Mouse (Mus musculus) spleen, adult 2 months (tissue): ENCODE measurements at regions not wholly inside any gene's neighbourhood (a gene's known extent, or its start where the extent isn't known, plus 50 kb on each side); places are given as distances from the start of the nearest gene placed in this dataset.

Experiments
- DNase-seq, 2 experiments: peaks; one replicate each; pipeline versions ENCODE4 v3.0.0 to v3.0.0-alpha.2; 2012 to 2021; ENCODE audit warnings: low spot score in 2 of 2, low read depth in 1 of 2
- H3K27ac ChIP-seq: fragments of 200-500 bp; 2 replicates; pipeline ENCODE4 v1.5.1; 2012; ENCODE audit warnings: low read length, inconsistent platforms; ENCODE audit not compliant: insufficient read depth
- H3K27me3 ChIP-seq: fragments of 200-500 bp; 2 replicates; pipeline ENCODE4 v1.6.1; 2012; ENCODE audit warnings: mild to moderate bottlenecking, moderate library complexity, low read length, inconsistent platforms; ENCODE audit not compliant: control insufficient read depth, insufficient read depth
- H3K36me3 ChIP-seq: fragments of 200-500 bp; 2 replicates; pipeline ENCODE4 v1.6.1; 2012; ENCODE audit warnings: mild to moderate bottlenecking, low read length, inconsistent platforms; ENCODE audit not compliant: control insufficient read depth, insufficient read depth
- H3K4me1 ChIP-seq: fragments of 200-500 bp; 2 replicates; pipeline ENCODE4 v1.6.1; 2011; ENCODE audit warnings: inconsistent platforms; ENCODE audit not compliant: control insufficient read depth, insufficient read depth, insufficient read length
- H3K4me3 ChIP-seq: fragments of 200-500 bp; 2 replicates; pipeline ENCODE4 v1.5.1; 2011; ENCODE audit warnings: mild to moderate bottlenecking, inconsistent platforms; ENCODE audit not compliant: insufficient read depth, insufficient read length; ENCODE audit errors: extremely low read depth
- CTCF ChIP-seq: fragments of 200-500 bp; IDR thresholded peaks from 2 replicates; pipeline ENCODE4 v1.5.1; 2011; ENCODE audit warnings: mild to moderate bottlenecking, inconsistent platforms; ENCODE audit not compliant: insufficient read depth, insufficient read length, insufficient replicate concordance; ENCODE audit errors: extremely low read depth
- POLR2A ChIP-seq: fragments of 200-500 bp; IDR thresholded peaks from 2 replicates; pipeline ENCODE4 v1.6.1; 2011; ENCODE audit warnings: low read depth, low read length, inconsistent platforms
- WGBS: fragments of 180-500 bp; shearing (Covaris S2); methylation state at CpG from one replicate; pipeline ENCODE4 v1.1.7; 2018; 5-methylcytosine and 5-hydroxymethylcytosine counted together

- 95% methylated on average over 12 of the region's 12 CpGs for WGBS
- H3K27ac ChIP-seq = no peak overlapping the region
- H3K4me3 ChIP-seq = no peak overlapping the region
- DNase-seq = no peak
- no peaks in the 10 kb centered on the region for H3K4me1 ChIP-seq
- H3K36me3 ChIP-seq = no peaks in the 10 kb centered on the region
- TF ChIP-seq CTCF (no peak), POLR2A (no peak)
- H3K27me3 ChIP-seq = no peaks in the 10 kb centered on the region
Measured at GRCm38 (mm10) chr8:8762354-8762753, 72.0 kb upstream of the Arglu1 start.

- no peaks in the 10 kb centered on the region for H3K4me1 ChIP-seq
- TF ChIP-seq POLR2A (no peak), CTCF (no peak)
- no peak overlapping the region for H3K4me3 ChIP-seq
- DNase-seq = no peak
- no peaks in the 10 kb centered on the region for H3K36me3 ChIP-seq
- no peaks in the 10 kb centered on the region for H3K27me3 ChIP-seq
- 88% methylated on average over 8 of the region's 8 CpGs for WGBS
- no peak overlapping the region for H3K27ac ChIP-seq
Measured at GRCm38 (mm10) chr8:8758283-8758682, 68.0 kb upstream of the Arglu1 start.

DNA sequence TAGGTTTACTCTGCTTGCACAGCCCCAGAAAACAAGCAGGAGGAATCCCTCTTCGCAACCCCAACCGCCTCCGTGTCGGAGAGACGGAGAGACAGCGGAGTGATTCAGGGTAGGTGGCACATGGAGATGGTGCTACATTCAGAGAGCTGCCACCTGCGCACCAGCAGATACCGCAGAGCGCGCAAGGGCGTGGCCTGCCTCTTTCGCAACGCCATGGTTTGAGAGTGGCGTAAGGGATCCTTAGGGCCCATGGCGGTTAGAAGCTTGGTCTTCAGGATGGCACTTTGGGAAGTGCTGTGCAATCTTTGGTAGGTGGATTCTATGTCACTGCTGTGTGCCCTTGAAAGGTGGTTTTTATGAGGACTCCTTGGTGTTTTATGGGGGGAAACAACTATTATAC is 60.9 kb upstream of the Arglu1 start:
- DNase-seq = no peak
- Histone ChIP-seq H3K4me1 (no peaks in the 10 kb centered on the region), H3K27me3 (no peaks in the 10 kb centered on the region), H3K27ac (no peak overlapping the region), H3K36me3 (no peaks in the 10 kb centered on the region), H3K4me3 (no peak overlapping the region)
- WGBS = 95% methylated on average over 15 of the region's 15 CpGs
- TF ChIP-seq POLR2A = no peak
- TF ChIP-seq CTCF = no peak

DNA sequence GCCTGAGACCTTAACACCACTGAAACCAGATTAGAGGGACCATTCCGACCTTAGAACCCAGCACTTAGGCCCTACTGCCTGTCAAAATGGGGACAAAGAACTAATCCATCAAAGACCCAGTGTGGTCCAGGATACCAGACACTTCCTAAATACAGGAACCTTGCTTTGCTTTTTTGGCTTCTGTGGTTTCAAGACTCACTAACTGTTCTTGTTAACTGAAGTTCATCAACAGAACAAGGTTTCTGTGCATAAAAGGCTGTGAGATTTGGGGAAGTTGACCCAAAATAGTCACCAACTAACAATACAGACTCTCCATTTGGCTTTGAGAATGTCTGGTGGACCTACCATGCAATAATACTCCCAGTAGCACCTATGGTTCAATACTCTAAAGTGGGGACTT is 56.4 kb upstream of the Arglu1 start:
- no peaks in the 10 kb centered on the region for H3K36me3 ChIP-seq
- TF ChIP-seq POLR2A (no peak), CTCF (no peak)
- no peak for DNase-seq
- no peak overlapping the region for H3K4me3 ChIP-seq
- WGBS = 53% methylated on average over 1 of the region's 1 CpGs
- no peaks in the 10 kb centered on the region for H3K27me3 ChIP-seq
- H3K4me1 ChIP-seq = no peaks in the 10 kb centered on the region
- H3K27ac ChIP-seq = no peak overlapping the region

GRCm38 (mm10) chr8:8745615-8746285 is 55.4 kb upstream of the Arglu1 start:
- WGBS = 53% methylated on average over 9 of the region's 9 CpGs
- Histone ChIP-seq H3K36me3 (no peaks in the 10 kb centered on the region), H3K4me1 (no peaks in the 10 kb centered on the region), H3K4me3 (no peak overlapping the region), H3K27ac (no peak overlapping the region), H3K27me3 (no peaks in the 10 kb centered on the region)
- no peak for TF ChIP-seq CTCF
- TF ChIP-seq POLR2A = no peak
- DNase-seq = no peak
